Mouse (Mus musculus) layer of hippocampus, adult 9-10 months (tissue): ENCODE results near the gene Vmn1r230.

Source experiments
- DNase-seq: peaks from one replicate; pipeline ENCODE4 v3.0.0; 2022; ENCODE audit warnings: low spot score

Vmn1r230 gene

DNA sequence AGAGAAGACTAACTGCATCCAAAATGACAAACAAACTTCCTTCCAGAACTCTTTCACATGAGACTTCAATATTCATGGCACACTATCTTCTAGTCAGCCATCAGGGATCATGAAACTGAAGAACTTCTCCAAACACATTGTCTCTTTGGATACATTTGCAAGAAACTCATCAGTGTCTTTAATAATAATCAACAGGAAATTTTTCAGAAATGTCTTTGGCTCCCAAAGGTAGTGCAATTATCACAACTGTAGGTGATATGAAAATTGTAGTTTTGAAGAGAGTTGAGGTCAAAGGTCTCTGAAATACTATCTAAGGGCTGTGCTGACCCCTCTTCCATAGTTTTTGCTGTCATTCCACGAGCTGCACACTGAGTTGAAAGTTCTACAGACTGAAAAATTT is at the start of gene Vmn1r230:
Gene Vmn1r230 (plus strand): TSS at position 301 of the 400 bp plus-strand sequence.
- no peak for DNase-seq

DNA sequence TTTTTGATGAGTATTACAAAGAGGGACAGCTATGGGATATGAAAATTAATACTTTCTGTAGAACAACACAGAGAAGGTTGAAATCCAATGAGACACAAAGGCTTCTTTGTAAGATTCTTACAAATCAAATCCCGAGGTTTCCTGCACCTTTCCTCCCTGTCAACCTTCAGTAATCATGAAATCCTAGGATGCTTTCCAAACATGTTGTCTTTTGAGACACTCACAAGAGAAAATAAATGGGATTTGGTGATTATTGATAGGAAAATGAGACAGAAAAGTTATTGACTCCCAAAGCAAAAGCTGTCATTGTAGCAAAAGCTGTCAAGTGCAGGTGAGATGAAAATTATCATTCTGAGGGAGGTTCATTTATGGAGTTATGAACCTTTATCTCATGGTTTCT is 29.0 kb upstream of the Vmn1r230 start, which contains the start of gene Vmn1r229:
Gene Vmn1r229 (plus strand): TSS at position 301 of the 400 bp plus-strand sequence.
- DNase-seq = no peak
